Mouse (Mus musculus): ENCODE results near the gene Tjp3. TPM values are rescaled to one million over a fixed set of nuclear protein-coding genes. Genes with fewer than 3 reads are reported as not detected.

The Tjp3 gene
- polyA plus RNA-seq, 1 experiment: 140 TPM

GRCm38 (mm10) chr10:81284719-81285118 lies 6.7 kb downstream of the Tjp3 start:
- 5% methylated on average over 17 of the region's 17 CpGs for WGBS
- no peak for DNase-seq (ENCODE audit: low read depth, low spot score)

- WGBS: 50% methylated on average over 6 of the region's 6 CpGs
- no peak for DNase-seq (ENCODE audit: low read depth, low spot score)
Measured at GRCm38 (mm10) chr10:81284189-81284588, 7.2 kb downstream of the Tjp3 start.

DNA sequence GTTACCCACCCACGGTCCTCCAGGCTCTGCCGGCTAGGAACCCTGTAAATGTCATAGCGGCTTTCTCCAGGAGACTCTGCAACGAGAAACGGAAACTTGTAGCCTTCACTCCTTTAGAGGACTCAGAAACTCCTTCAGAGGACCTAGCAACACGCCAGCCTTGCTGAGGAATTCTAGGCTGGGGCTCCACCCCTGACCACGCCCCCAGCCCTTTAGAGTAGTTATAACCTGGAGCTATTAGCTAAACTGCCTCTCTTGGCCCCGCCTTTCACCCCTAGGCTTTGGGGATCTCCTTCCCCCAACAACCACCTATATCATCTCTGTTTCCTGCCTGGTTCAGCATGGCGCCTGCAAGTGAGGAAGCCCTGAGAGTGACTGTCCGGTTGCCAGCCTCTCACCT lies 11.9 kb downstream of the Tjp3 start:
- WGBS: 62% methylated on average over 10 of the region's 10 CpGs
- DNase-seq (ENCODE audit: low read depth, low spot score): no peak

DNA sequence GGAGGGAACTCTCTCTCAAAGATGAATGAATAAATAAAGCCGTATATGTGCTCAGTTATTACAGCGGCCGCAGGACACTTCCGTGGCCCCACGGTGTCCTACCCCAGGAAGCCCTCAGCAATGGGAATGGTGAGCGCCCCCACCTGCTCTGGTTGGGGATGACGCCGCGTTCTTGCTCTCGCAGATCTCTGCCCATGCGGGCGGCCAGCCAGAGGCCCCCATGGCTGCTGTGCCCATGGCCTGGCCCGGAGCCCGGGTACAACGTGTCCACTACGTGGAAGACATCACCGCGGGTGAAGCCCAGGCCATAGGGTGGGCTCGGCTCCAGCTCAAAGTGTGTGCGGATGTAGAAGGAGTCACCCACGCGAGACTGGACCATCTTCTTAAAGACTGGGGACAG lies 13.7 kb downstream of the Tjp3 start:
- 90% methylated on average over 22 of the region's 22 CpGs for WGBS
- no peak for DNase-seq (ENCODE audit: low read depth, low spot score)

DNA sequence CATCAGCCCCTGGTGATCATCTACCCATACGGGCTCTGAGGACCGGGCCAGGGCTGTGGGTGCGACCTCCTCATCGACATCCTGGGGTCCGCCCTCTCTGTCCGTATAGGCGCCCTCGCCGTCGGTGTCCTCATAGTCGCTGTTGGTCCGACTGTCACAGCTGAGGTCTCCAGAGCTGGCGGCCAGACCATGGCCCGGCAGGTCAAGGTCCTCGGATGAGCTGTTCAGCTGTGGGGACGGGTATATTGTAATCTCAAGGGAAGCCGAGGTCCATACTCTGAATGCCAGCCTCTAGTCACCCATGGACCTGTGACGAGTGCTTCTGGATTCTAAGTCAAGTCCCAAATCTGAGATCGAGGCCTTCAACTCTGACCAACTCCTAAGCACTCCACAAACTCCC lies 17.5 kb downstream of the Tjp3 start:
- WGBS: 93% methylated on average over 19 of the region's 19 CpGs
- no peak for DNase-seq (ENCODE audit: low read depth, low spot score)

DNA sequence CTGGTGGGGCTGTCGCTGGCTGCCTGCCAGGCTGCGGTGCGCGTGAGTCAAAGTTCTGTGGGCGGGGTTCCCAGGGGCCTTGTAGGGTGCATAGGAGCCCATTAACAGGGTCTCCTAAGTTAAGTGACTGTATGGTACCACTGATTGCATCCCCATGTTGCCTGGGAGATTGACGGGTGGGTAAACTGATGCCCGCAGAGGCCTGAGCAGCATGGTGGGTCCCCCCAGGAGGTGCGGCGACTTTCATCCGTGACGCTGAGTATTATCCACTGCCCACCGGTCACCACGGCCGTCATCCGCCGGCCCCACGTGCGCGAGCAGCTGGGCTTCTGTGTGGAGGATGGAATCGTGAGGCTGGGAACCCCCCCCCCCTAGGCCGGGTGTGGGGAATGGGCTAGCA lies 19.0 kb downstream of the Tjp3 start:
- no peak for DNase-seq (ENCODE audit: low read depth, low spot score)
- WGBS: 82% methylated on average over 21 of the region's 21 CpGs

DNA sequence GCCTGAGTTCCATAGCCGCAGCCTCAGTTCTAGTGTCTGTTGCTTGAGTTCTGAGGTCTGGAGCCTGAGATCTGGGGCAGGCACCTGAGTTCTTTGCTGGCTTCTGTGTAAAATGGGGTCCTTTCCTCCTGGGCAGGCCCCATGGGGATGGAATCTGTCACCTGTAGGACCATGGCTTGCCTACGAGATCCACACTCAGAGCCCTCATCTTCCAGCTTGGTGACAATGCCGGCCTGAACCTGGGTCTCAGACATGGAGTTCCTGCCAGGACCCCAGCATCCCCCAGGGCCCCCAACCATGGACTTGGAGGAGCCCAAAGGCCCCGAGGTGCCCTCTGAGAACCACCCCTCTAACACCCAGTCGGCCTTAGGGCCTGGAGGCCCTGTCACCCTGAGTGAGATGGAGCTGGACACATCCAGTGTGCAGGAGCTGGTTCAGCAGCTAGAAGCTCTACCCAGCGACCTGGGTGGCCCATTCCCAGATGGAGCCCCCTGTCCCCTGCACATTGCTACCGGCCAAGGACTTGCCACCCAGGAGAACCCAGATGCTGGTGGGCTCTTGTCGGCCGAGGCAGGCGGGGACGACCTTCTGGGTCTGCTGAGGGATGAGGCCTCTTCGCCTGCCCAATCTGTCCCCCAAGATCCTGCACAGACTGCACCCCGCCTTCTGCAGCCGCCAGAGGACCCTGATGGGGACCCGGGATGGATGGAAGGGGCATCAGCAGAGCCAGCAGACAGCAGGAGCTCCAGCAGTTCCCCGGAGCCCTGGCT lies 22.6 kb downstream of the Tjp3 start:
- no peak for DNase-seq (ENCODE audit: low read depth, low spot score)
- 66% methylated on average over 16 of the region's 16 CpGs for WGBS

GRCm38 (mm10) chr10:81268056-81268455 lies 23.3 kb downstream of the Tjp3 start:
- peak; percentile 94 for DNase-seq (ENCODE audit: low read depth, low spot score)
- WGBS: under 1% methylated on average over 23 of the region's 23 CpGs

- peak; percentile 91 for DNase-seq (ENCODE audit: low read depth, low spot score)
- WGBS: under 1% methylated on average over 48 of the region's 48 CpGs
Measured at GRCm38 (mm10) chr10:81266211-81267105, 24.9 kb downstream of the Tjp3 start, which contains the start of the genes Mrpl54 and Apba3. TSS of gene Mrpl54 (minus strand) at chr10:81266934. TSS of gene Apba3 (plus strand) at chr10:81266960.

DNA sequence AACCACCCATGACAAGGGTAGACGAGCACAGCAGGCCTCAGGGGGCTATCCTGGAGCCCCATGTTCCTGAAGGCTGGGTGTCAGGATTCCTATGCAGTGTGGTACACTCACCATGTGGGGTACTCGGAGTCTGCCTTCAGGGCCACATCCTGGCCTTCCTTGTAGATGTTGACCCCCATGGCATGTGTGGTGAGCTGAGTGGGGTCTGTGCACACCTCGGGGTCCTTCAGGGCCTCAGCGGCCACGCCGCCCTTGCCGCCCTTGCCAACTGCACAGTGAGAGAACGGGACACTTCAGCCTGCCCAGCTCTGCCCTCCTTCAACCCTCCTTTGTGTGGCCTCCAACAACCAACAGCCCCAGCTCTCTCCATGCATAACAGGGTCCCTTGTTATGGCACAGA lies 25.8 kb downstream of the Tjp3 start:
- no peak for DNase-seq (ENCODE audit: low read depth, low spot score)
- WGBS: 91% methylated on average over 8 of the region's 8 CpGs

DNA sequence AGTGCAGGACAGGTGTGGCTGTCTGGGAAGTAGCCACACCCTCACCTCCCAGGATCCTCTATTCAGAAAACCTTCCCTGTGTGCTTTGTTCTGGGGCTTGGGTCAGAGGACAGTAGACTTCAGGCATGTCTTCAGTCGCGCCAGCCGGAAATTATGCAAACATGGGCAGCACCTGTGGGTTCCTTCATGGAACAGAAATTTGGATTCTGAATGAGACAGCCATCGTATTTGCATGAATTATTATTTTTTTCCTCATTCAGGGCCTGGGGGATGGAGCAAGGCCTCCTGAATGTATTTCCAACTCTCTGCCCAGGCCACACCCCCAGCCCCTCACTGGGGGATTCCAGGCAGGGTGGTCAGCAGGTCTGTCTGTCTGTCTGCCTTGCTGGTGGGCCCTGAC lies 30.4 kb downstream of the Tjp3 start:
- DNase-seq (ENCODE audit: low read depth, low spot score): no peak
- 85% methylated on average over 4 of the region's 4 CpGs for WGBS

GRCm38 (mm10) chr10:81259225-81259884 lies 32.0 kb downstream of the Tjp3 start:
- no peak for DNase-seq (ENCODE audit: low read depth, low spot score)
- 44% methylated on average over 21 of the region's 21 CpGs for WGBS

GRCm38 (mm10) chr10:81257158-81258039 lies 34.0 kb downstream of the Tjp3 start:
- DNase-seq (ENCODE audit: low read depth, low spot score): no peak

DNA sequence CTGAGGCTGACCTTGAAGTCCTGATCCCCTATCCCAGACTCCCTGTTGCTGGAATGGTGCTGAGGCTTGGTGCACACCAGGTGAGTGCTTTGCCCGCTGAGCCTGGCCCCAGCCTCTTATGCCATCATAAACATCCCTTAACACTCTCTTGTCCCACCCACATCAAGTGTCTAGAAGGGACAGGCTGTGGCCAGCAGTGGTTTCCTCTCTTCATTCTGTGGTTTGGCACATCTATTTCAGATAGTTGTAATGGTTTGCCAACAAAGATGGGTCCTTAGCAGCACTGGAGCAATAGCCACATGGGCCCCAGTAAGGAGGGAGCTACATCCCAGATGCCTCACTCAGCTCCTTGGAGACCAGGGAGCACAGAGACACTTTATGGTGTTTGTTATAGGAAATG lies 36.5 kb downstream of the Tjp3 start:
- no peak for DNase-seq (ENCODE audit: low read depth, low spot score)
- WGBS: 29% methylated on average over 1 of the region's 1 CpGs

More at GRCm38 (mm10) chr10:81257158-81258039, 34.0 kb downstream of the Tjp3 start:
- 2% methylated on average over 62 of the region's 62 CpGs for WGBS

GRCm38 (mm10) chr10:81252424-81253419 lies 38.7 kb downstream of the Tjp3 start, which contains the start of gene Matk:
TSS of gene Matk (plus strand) at chr10:81252935.
- WGBS: 14% methylated on average over 44 of the region's 44 CpGs

DNA sequence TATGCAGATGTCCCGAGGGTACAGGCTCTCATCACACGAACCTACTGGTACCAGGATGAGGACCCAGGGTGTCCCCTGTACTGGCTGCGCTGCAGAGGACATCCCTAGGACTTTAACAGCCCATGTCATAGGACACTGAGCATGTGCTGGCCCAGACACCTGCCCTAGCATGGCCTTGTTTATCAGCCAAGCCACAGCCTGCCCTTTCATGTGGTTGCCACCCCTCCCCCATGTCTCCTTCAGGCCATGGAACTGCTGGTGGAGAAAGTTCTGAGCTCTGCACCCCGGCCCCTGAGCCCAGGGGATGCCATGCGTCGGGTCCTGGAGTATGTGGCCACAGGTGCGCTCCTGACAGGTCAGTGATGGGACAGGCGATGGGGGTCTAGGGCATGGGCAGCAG lies 41.9 kb downstream of the Tjp3 start:
- no peak for DNase-seq (ENCODE audit: low read depth, low spot score)
- WGBS: 88% methylated on average over 8 of the region's 8 CpGs

More at GRCm38 (mm10) chr10:81252424-81253419, 38.7 kb downstream of the Tjp3 start, which contains the start of gene Matk:
- DNase-seq (ENCODE audit: low read depth, low spot score): no peak

- 41% methylated on average over 2 of the region's 2 CpGs for WGBS
Measured at GRCm38 (mm10) chr10:81247804-81248203, 43.6 kb downstream of the Tjp3 start.

DNA sequence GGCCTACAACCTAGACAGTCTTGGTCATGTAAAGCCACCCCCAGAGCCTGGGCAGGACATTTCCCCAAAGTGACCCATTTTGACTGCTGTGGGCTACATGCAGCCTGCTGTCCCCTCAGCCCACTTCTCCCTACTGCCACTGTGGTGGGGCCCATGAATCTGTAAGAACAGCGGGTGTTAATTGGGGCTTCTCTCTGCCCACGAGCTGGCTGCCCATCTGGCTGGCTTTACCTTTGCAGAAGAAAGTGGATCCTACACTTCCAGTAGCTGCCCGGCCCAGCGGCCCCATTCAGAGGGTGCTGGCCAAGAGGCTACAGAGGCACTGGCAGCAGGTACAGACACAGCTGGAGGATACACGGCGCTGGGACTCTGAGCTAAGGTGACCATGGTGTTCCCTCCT lies 46.2 kb downstream of the Tjp3 start:
- no peak for DNase-seq (ENCODE audit: low read depth, low spot score)
- 92% methylated on average over 6 of the region's 6 CpGs for WGBS

More at GRCm38 (mm10) chr10:81247804-81248203, 43.6 kb downstream of the Tjp3 start:
- no peak for DNase-seq (ENCODE audit: low read depth, low spot score)
